Mouse (Mus musculus) midbrain, embryonic 12.5 days (tissue): Measurements from ENCODE around the gene S1pr1. TPM values are rescaled to one million over a fixed set of nuclear protein-coding genes. Genes with fewer than 3 reads are reported as not detected.

ENCODE experiments used
- ATAC-seq: fragments of 200-750 bp; cut with Nextera tagmentation; 2 replicates; pipeline ENCODE4 v1.8.0; 2017; ENCODE audit warnings: low read depth, moderate TSS enrichment, moderate library complexity; ENCODE audit not compliant: low FRiP score
- H3K27ac ChIP-seq: fragments of 300-500 bp; sonication (generic); replicated peaks from 2 replicates; pipeline ENCODE4 v1.5.1; 2016; ENCODE audit warnings: mild to moderate bottlenecking
- H3K27me3 ChIP-seq: fragments of 300-500 bp; sonication (generic); 2 replicates; pipeline ENCODE4 v1.6.1; 2016; ENCODE audit warnings: mild to moderate bottlenecking
- H3K36me3 ChIP-seq: fragments of 300-500 bp; sonication (generic); 2 replicates; pipeline ENCODE4 v1.6.1; 2016
- H3K4me1 ChIP-seq: fragments of 300-500 bp; sonication (generic); 2 replicates; pipeline ENCODE4 v1.6.1; 2016
- H3K4me2 ChIP-seq: fragments of 300-500 bp; sonication (generic); replicated peaks from 2 replicates; pipeline ENCODE4 v1.6.1; 2016; ENCODE audit warnings: mild to moderate bottlenecking, moderate library complexity
- H3K4me3 ChIP-seq: fragments of 300-500 bp; sonication (generic); 2 replicates; pipeline ENCODE4 v1.5.1; 2016; ENCODE audit warnings: mild to moderate bottlenecking
- H3K9ac ChIP-seq: fragments of 300-500 bp; sonication (generic); replicated peaks from 2 replicates; pipeline ENCODE4 v1.6.1; 2016; ENCODE audit warnings: mild to moderate bottlenecking, moderate library complexity
- H3K9me3 ChIP-seq: fragments of 300-500 bp; sonication (generic); 2 replicates; pipeline ENCODE4 v1.6.1; 2016; ENCODE audit warnings: mild to moderate bottlenecking
- WGBS: fragments of 180-500 bp; shearing (Covaris S2); methylation state at CpG from one replicate; pipeline ENCODE4 v1.1.7; 2016; 5-methylcytosine and 5-hydroxymethylcytosine counted together
- polyA plus RNA-seq: library from polyadenylated mRNA; unstranded; fragments of >200 nt; fragmentation: Nextera tagmentation; extraction: Ambion mirVana; gene quantifications from 2 replicates; pipeline ENCODE4 v1.2.1, GENCODE M21; 2016

Gene S1pr1
- 20.8 and 21.2 TPM in 2 replicates for polyA plus RNA-seq

GRCm38 (mm10) chr3:115714671-115715651, at the start of gene S1pr1:
TSS of gene S1pr1 (minus strand) at chr3:115715072.
- WGBS = under 1% methylated on average over 51 of the region's 51 CpGs
- Histone ChIP-seq H3K9ac (peak within 1 kb of the TSS; percentile 70), H3K4me2 (peak within 1 kb of the TSS; percentile 67), H3K27ac (peak within 1 kb of the TSS; percentile 75), H3K4me3 (peak within 1 kb of the TSS; percentile 53), H3K27me3 (peaks cover 8% of the 10 kb centered on the region), H3K4me1 (peaks cover 18% of the 10 kb centered on the region), H3K9me3 (no peaks in the 10 kb centered on the region), H3K36me3 (no peaks in the 10 kb centered on the region)
- ATAC-seq = peak; percentile 93

- ATAC-seq = no peak
- H3K4me1 ChIP-seq = no peaks in the 10 kb centered on the region
- H3K27ac ChIP-seq = no peak overlapping the region
- H3K27me3 ChIP-seq = 0 out of 2 replicates have a peak, but pooled peaks cover 4% of the 10 kb centered on the region
- no peaks in the 10 kb centered on the region for H3K36me3 ChIP-seq
- H3K9me3 ChIP-seq = no peaks in the 10 kb centered on the region
- no peak overlapping the region for H3K9ac ChIP-seq
- no peak overlapping the region for H3K4me2 ChIP-seq
- no peak overlapping the region for H3K4me3 ChIP-seq
- WGBS = 70% methylated on average over 6 of the region's 6 CpGs
Observed at GRCm38 (mm10) chr3:115763292-115763691, 48.4 kb upstream of the S1pr1 start.

GRCm38 (mm10) chr3:115762841-115763240, 48.0 kb upstream of the S1pr1 start:
- Histone ChIP-seq H3K4me2 (no peak overlapping the region), H3K4me3 (no peak overlapping the region), H3K36me3 (no peaks in the 10 kb centered on the region), H3K4me1 (no peaks in the 10 kb centered on the region), H3K9me3 (no peaks in the 10 kb centered on the region), H3K27ac (no peak overlapping the region), H3K27me3 (0 out of 2 replicates have a peak, but pooled peaks cover 4% of the 10 kb centered on the region), H3K9ac (no peak overlapping the region)
- WGBS = 79% methylated on average over 7 of the region's 7 CpGs
- ATAC-seq = no peak

- Histone ChIP-seq H3K9me3 (no peaks in the 10 kb centered on the region), H3K36me3 (no peaks in the 10 kb centered on the region), H3K4me2 (no peak overlapping the region), H3K4me3 (no peak overlapping the region), H3K9ac (no peak overlapping the region), H3K27me3 (0 out of 2 replicates have a peak, but pooled peaks cover 4% of the 10 kb centered on the region), H3K4me1 (no peaks in the 10 kb centered on the region), H3K27ac (no peak overlapping the region)
- no peak for ATAC-seq
- WGBS = 90% methylated on average over 4 of the region's 4 CpGs
Observed at GRCm38 (mm10) chr3:115759659-115760058, 44.8 kb upstream of the S1pr1 start.

- Histone ChIP-seq H3K27ac (no peak overlapping the region), H3K9me3 (no peaks in the 10 kb centered on the region), H3K4me2 (no peak overlapping the region), H3K4me3 (no peak overlapping the region), H3K9ac (no peak overlapping the region), H3K27me3 (0 out of 2 replicates have a peak, but pooled peaks cover 4% of the 10 kb centered on the region), H3K36me3 (no peaks in the 10 kb centered on the region), H3K4me1 (no peaks in the 10 kb centered on the region)
- ATAC-seq = no peak
- WGBS = 16% methylated on average over 9 of the region's 9 CpGs
Observed at GRCm38 (mm10) chr3:115758455-115758912, 43.6 kb upstream of the S1pr1 start.

GRCm38 (mm10) chr3:115754466-115754865, 39.6 kb upstream of the S1pr1 start:
- no peak for ATAC-seq
- Histone ChIP-seq H3K36me3 (no peaks in the 10 kb centered on the region), H3K9me3 (no peaks in the 10 kb centered on the region), H3K27ac (no peak overlapping the region), H3K4me2 (no peak overlapping the region), H3K4me1 (no peaks in the 10 kb centered on the region), H3K4me3 (no peak overlapping the region), H3K9ac (no peak overlapping the region), H3K27me3 (0 out of 2 replicates have a peak, but pooled peaks cover 4% of the 10 kb centered on the region)
- WGBS = 57% methylated on average over 8 of the region's 8 CpGs

GRCm38 (mm10) chr3:115750369-115750768, 35.5 kb upstream of the S1pr1 start:
- 95% methylated on average over 3 of the region's 3 CpGs for WGBS
- no peak overlapping the region for H3K4me3 ChIP-seq
- no peak for ATAC-seq

GRCm38 (mm10) chr3:115748289-115748989, 33.6 kb upstream of the S1pr1 start:
- Histone ChIP-seq H3K4me1 (no peaks in the 10 kb centered on the region), H3K9ac (no peak overlapping the region), H3K4me2 (no peak overlapping the region), H3K36me3 (no peaks in the 10 kb centered on the region), H3K27ac (no peak overlapping the region), H3K9me3 (no peaks in the 10 kb centered on the region), H3K27me3 (no peaks in the 10 kb centered on the region), H3K4me3 (no peak overlapping the region)
- WGBS = 86% methylated on average over 5 of the region's 5 CpGs
- ATAC-seq = no peak

More at GRCm38 (mm10) chr3:115750369-115750768, 35.5 kb upstream of the S1pr1 start:
- H3K4me2 ChIP-seq = no peak overlapping the region
- H3K9ac ChIP-seq = no peak overlapping the region
- no peak overlapping the region for H3K27ac ChIP-seq
- H3K4me1 ChIP-seq = no peaks in the 10 kb centered on the region
- no peaks in the 10 kb centered on the region for H3K36me3 ChIP-seq
- no peaks in the 10 kb centered on the region for H3K9me3 ChIP-seq
- H3K27me3 ChIP-seq = no peaks in the 10 kb centered on the region

GRCm38 (mm10) chr3:115746511-115746910, 31.6 kb upstream of the S1pr1 start:
- Histone ChIP-seq H3K4me3 (no peak overlapping the region), H3K27ac (no peak overlapping the region), H3K9ac (no peak overlapping the region), H3K9me3 (no peaks in the 10 kb centered on the region), H3K4me1 (no peaks in the 10 kb centered on the region), H3K27me3 (no peaks in the 10 kb centered on the region), H3K36me3 (no peaks in the 10 kb centered on the region), H3K4me2 (no peak overlapping the region)
- 85% methylated on average over 8 of the region's 8 CpGs for WGBS
- ATAC-seq = no peak

GRCm38 (mm10) chr3:115745088-115745487, 30.2 kb upstream of the S1pr1 start:
- H3K4me3 ChIP-seq = no peak overlapping the region
- H3K36me3 ChIP-seq = no peaks in the 10 kb centered on the region
- no peaks in the 10 kb centered on the region for H3K27me3 ChIP-seq
- H3K4me2 ChIP-seq = no peak overlapping the region
- no peaks in the 10 kb centered on the region for H3K4me1 ChIP-seq
- no peak overlapping the region for H3K9ac ChIP-seq
- H3K27ac ChIP-seq = no peak overlapping the region
- no peak for ATAC-seq
- H3K9me3 ChIP-seq = no peaks in the 10 kb centered on the region
- 90% methylated on average over 11 of the region's 11 CpGs for WGBS

GRCm38 (mm10) chr3:115738524-115738923, 23.7 kb upstream of the S1pr1 start:
- Histone ChIP-seq H3K9me3 (no peaks in the 10 kb centered on the region), H3K27ac (no peak overlapping the region), H3K36me3 (no peaks in the 10 kb centered on the region), H3K4me1 (peaks cover 5% of the 10 kb centered on the region; the same call in 1 of the 2 replicates), H3K27me3 (no peaks in the 10 kb centered on the region), H3K4me2 (no peak overlapping the region), H3K9ac (no peak overlapping the region), H3K4me3 (no peak overlapping the region)
- WGBS = 63% methylated on average over 2 of the region's 2 CpGs
- no peak for ATAC-seq
